Mouse (Mus musculus) duodenum, adult 2 months (tissue): ENCODE measurements around the gene Klrb1b. TPM values are rescaled to one million over a fixed set of nuclear protein-coding genes. Genes with fewer than 3 reads are reported as not detected.

Experiments
- polyA plus RNA-seq: library from polyadenylated mRNA; depleted of rRNA; stranded (reverse); fragments of >200 nt; gene quantifications from 2 replicates; pipeline ENCODE4 v1.2.3, GENCODE M21; 2012; ENCODE audit warnings: low replicate concordance; rRNA removed

The Klrb1b gene
- polyA plus RNA-seq: 0.13 and 0.15 TPM in 2 replicates

GRCm38 (mm10) chr6:128826132-128826531 lies at the start of gene Klrb1b, which contains the start of gene Gm44511:
Klrb1b (minus strand) TSS chr6:128826331.
Gm44511 (minus strand) TSS chr6:128826315.

GRCm38 (mm10) chr6:128789115-128789514 lies 37.0 kb downstream of the Klrb1b start, which contains the start of gene Klrb1c:
Klrb1c (minus strand) TSS chr6:128789215.

Other genes starting within 250 kb of the Klrb1b start
- 6.1 TPM in 1 of 2 replicates, not detected in the other for gene A2ml1, start 244.7 kb downstream of the Klrb1b start, polyA plus RNA-seq
- 0.23 TPM in 1 of 2 replicates, not detected in the other for gene Klrb1a, start 202.8 kb downstream of the Klrb1b start, polyA plus RNA-seq
- gene Clec2h, start 163.9 kb downstream of the Klrb1b start, polyA plus RNA-seq: 25.2 and 114 TPM in 2 replicates
- gene Klrb1, start 103.3 kb downstream of the Klrb1b start, polyA plus RNA-seq: not detected in 2 replicates
- gene Klrb1c, start 37.1 kb downstream of the Klrb1b start, polyA plus RNA-seq: 0.35 TPM in 1 of 2 replicates, not detected in the other
- gene Gm44511, start within 50 bp of the Klrb1b start, polyA plus RNA-seq: not detected in 2 replicates
- gene Clec2i, start 61.3 kb upstream of the Klrb1b start, polyA plus RNA-seq: not detected in 2 replicates
- gene BC035044, start 64.8 kb upstream of the Klrb1b start, polyA plus RNA-seq: 0.17 TPM in 1 of 2 replicates, not detected in the other
- gene Clec2g, start 108.0 kb upstream of the Klrb1b start, polyA plus RNA-seq: not detected in 2 replicates
- not detected in 2 replicates for gene Klrb1f, start 219.6 kb upstream of the Klrb1b start, polyA plus RNA-seq